Mouse (Mus musculus): ENCODE measurements around the gene Slc25a48.

The Slc25a48 gene

DNA sequence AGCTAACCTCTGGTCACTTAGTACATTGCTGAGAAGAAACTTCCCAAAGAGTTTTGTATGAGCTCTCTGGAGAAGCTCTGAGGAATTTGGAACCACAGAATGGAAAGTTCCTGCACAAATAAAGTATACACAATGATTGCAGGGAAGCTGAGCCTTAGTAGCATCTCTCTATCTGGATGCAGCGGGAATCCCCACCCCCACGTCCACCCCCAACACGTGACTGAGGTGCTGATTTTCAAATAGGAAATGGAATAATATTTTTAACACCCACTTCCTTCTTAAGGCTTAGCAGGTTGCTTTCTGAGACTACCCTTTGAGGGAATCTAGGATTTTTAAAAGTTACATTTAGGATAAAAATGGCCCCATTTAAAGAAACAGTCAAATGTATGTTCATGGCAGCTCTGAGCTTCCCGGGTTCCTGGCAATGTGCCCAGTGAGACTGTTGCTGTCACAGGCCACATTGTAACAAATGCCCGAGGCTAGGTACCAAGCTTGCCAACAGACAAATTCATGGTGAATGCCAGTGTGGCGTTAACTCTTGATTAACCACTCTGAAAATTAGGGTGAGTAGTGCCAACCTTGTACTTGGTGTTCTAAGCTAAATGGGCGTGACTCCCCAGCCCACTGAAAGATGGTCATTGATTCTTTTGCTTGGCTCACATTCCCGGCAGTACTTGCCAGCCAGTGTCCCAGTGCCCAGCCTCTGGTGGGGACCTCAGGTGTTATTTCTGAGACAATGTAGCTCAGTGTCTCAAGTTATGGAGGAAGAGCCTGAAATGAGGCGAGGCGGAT, 11.3 kb downstream of the Slc25a48 start:
- no peak for DNase-seq (ENCODE audit: low spot score in 2 of 2)

DNA sequence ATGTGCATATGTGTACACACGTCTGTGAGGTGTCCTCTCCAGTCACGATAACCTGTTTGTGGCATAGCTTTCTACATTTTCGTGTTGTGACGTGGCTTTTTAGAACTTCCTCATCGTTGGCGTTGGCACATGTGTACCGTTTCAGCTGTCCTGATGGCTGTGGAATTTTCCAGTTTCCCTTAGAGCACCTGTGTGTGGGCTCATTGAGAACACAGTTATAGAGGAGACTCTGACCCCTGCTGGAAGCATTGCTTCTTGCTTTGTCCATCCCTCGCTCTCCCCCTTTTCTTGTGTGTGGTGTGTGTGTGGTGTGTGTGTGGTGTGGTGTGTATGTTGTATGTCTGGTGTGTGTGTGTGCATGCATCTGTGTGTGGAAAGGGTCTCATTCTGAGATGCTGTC, 11.9 kb downstream of the Slc25a48 start:
- no peak for DNase-seq (ENCODE audit: low spot score in 2 of 2)

DNA sequence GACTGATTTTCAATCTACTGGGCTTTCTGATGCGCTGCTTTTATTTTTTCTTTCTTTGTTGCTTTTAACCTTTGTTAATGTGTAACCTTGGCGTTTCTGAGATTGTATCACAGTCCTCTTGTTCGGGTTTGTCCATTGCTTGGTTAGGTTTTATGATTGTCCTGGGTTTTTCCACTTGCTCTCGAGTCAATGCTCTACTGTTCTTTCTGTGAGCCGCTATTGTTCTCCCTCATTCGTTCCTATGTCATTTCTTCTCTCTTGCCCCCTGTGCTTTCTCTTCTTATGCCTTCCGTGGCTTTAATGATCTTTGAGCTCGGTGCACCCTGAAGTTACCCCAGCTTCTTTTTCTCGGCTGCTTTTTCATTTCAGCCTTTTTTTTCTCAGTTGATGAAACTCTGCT, 19.8 kb downstream of the Slc25a48 start:
- no peak for DNase-seq (ENCODE audit: low spot score in 2 of 2)

DNA sequence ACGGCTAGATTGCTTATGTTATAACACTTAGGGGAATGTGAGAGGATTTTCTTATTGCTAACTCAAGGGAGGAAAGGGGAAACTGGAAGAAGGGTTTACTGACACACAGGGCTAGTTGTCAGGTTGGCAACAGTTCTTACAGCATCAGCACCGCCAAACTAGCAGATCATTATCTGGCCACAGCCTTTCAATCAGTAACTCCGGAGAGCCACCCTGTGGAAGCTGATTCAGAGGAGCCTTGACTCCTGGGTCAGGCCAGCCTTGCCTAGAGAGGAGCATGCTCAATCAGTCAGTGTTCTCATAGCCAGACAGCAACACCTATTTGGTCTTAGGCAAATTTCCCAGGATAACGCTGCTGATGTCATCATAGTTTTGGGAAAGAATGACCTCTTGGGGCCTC, 23.3 kb downstream of the Slc25a48 start:
- DNase-seq (ENCODE audit: low spot score in 2 of 2) = no peak

DNA sequence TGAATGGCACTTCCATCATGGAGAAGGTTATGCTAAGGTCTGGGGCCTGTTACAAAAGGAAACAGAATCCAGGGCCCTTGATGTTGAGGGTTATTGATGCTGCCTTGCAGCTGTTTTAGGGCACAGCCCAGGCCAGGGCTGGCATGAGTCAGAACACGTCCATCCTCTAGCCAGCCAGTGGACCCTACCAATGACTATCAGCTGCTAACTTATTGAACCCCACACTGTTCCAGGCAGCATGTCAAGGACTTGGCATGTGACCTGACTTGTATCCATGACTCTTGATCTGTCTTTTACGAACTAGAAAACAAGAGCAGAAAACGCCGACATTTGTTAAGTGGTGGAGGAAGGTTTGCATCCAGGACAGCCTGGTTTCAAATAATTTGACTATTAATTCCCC, 24.6 kb downstream of the Slc25a48 start:
- no peak for DNase-seq (ENCODE audit: low spot score in 2 of 2)

DNA sequence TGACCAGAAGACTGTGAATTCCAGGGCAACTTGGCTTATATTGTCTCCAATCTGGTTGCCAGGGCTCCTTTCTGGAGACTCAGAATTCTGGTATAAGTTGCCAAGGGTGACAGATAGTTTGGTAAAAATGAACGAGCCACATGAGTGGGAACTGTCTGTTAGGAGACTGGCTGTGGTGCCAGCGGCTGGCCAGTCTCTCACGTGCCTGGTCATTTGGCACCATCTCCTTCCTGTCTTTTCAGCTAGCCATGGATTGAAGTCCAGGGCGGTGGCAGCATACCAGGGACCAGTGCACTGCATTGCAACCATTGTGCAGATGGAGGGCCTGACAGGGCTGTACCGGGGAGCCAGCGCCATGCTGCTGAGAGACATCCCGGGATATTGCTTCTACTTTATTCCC, 25.1 kb downstream of the Slc25a48 start:
- DNase-seq (ENCODE audit: low spot score in 2 of 2) = no peak

DNA sequence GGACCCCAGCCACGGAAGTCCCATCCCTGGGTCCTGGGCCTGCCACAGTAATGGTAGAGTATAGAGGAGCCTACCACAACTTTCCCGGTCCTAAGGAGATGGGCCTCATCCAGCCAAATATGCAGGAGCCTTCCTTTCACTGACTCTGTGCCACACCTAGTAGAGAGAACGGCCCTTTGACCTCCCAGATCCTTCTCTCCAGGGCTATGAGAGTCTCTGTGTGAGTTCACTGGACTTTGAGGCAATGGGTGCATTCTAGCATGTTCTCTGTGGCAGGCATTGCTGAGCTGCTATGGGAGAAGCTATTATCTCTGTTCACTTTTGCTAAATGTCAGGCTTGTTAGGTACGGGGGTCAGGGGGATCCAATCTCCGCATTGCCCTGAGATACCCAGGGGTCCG, 25.6 kb downstream of the Slc25a48 start:
- DNase-seq (ENCODE audit: low spot score in 2 of 2) = no peak

DNA sequence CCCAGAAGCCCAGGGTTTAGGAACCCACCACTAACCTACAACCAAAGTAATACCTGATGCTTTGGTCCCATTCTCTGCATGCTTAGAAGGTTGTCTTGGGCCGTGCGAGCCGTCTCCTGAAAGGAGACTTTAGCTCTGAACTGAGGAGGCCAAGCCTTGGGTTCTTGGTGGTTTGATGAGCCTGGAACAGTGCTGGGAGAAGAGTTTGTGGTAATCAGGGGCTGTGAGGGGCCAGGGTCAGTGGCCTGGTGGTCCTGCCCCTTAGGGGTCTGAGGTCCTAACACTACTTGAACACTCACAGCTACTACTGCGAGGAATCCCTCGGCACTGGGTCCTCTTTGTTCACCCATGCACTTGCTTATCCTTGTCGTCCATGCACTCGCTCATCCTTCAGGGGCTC, 29.6 kb downstream of the Slc25a48 start:
- no peak for DNase-seq (ENCODE audit: low spot score in 2 of 2)

DNA sequence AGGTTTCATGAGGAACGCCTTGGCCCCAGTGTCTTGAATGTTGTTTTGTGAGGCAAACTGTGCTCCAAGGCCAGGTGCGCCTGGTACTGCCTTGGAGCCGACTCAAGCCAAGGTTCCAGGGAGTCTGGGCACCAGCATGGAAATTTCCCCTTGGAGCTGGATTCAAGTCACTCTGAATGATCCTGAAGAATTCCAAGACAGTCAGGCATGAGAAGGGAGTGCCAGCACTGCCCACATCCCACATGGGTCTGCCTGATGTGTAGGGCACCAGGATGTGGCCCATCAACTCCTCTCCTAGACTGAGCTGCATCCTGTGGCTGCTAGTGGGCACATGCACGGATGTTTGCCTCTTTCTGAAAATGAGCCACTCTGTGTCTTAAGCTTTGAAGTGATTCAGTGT, 30.4 kb downstream of the Slc25a48 start:
- no peak for DNase-seq (ENCODE audit: low spot score in 2 of 2)

DNA sequence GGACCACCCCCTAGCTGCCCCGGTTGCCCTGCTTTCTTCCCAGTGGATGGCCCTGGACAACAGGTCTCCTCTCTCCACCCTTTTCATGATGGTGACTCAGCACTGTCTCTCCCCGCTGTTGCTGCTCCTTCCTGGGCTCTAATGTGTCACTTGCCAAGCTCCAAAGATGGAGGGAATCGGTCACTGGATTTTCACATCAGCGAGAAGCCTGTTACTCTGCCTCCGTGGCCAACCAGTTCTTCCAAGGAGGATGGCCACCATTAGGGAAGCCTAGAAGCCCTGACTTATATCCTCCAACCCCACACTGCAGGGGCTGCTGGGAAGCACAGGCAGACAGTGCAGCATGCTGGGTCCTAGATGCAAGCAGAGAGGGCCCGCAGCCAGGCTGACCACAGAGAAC, 33.1 kb downstream of the Slc25a48 start:
- DNase-seq (ENCODE audit: low spot score in 2 of 2) = no peak

DNA sequence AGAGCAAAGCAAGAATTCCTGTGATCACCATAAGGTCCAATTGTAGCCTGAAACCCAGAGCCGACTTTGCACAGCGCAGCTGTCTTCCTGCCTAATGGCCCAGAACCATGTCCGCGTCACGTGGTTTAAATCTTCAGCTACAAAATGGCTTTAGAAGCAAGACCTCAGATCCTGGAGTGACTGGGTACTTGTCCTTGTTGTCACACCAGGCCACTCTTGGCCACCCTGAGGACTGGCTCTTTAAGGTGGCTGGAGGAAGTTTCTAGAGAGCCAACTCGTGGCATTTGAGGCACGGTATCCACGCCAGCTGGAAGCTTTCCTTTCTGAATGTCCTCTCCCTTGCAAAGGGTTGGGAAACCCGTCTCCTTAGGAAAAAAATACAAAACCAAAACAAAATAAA, 33.8 kb downstream of the Slc25a48 start:
- DNase-seq (ENCODE audit: low spot score in 2 of 2) = no peak

DNA sequence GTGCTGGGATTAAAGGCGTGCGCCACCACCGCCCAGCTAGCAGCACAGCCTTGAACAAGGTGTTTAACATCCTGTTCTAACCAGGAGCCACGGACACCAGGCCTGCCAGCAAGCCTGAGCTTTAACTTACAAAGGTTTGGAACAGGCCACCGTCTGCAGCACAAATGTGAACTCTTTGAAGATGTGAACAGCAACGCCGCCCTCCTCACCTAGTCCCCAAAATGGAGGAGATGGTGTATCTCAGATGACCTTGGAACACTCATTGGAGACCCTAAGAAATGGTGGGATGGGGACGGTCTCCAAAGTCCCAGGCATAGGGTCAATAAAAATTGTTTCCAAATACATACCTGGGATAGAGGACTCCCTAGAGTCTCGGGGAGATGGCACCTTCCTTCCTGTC, 34.5 kb downstream of the Slc25a48 start:
- DNase-seq (ENCODE audit: low spot score in 2 of 2) = no peak

DNA sequence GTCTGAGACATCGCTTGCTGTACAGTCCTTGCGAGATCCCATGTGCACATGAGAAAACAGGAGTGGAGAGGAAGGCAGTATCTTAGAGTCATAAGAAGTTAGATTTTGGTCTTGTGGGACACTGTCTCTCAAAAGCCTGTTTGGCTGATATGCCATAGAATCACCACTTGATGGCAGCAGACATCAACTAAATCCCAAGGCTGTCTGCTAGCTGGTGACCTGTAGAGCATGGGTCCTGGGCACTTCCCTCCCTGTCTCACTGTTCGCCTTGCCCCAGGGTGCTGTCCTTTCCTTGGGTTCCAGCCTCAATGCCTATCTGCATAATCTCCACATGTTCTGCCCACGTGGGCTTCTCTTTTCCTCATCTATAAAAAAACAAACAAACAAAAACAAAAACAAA, 37.2 kb downstream of the Slc25a48 start:
- DNase-seq (ENCODE audit: low spot score in 2 of 2) = no peak

DNA sequence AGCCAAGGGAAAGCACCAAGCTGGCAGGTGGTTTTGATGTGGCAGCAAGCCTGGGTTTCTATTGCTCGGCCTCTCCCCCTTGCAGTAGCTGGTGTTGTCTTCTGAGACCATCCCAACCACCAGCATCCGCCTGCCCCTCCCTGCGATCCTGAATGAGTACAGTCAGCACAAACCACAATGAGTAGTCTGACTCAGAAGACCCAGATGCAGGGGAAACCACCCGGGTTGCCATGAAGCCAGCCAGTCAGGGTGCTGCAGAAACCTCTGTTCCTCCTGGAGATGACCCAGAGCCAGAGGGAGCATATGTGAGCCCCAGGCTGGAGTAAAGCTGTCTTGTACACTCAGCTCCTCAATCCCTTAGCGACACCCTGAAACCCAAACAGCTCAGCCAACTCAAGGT, 38.6 kb downstream of the Slc25a48 start:
- no peak for DNase-seq (ENCODE audit: low spot score in 2 of 2)

DNA sequence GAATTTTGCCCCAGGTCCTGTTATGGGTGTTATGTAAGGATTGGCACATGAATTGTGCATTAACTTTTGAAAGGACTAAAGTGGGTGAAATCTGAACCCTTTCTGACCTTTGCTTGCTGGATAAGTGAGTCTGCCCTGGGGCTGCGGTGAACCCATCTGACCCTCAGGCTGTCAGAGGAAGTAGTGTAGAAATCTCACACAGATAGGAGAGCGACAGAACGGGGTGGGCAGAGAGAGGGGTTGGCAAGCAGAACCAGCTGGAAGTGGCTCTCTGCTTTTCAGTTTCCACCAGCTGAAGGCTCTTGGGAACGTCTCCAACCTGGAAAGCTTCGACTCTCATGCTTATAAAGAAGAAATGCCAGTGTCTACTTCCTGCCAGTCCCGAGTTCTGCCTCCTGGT, 39.1 kb downstream of the Slc25a48 start:
- peak; percentile 43 to 44 for DNase-seq (ENCODE audit: low spot score in 2 of 2)

DNA sequence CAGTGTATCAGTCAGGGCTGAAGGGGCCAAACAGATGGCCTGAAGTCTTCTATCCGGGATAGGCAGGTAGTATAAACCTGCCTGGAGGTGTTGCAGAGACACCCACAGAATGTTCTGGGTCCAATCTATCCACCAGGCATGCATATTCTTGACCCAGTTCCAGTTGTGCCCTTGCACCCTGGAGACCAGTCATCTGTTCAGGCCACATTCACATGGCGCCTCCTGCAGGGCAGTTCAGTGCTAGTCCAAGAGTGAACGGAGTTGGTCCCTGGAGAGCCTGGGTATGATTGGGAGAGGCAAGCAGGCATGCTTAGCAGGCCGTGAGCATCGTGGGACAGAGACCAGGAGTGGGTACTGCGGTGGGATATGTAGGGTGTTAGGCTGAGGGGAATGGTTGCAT, 39.9 kb downstream of the Slc25a48 start:
- no peak for DNase-seq (ENCODE audit: low spot score in 2 of 2)

DNA sequence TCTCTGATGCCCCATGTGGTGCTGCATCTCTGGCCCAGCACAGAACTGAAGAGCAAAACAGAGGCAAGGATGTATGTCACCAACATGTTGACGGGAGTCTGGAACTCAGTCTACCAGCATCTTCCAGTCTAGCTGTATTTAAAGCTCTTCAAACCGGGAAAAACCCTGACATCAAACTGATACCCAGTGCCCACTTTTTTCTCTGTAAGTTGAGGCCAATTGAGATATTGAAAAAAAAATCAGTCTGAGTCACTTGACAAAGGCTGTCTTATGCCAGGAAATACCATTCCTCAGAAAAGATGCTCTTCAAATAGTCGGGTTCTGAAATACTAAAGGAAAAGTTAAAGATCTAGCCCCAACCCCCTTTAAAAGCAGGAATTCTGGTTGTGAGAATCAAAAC, 44.0 kb downstream of the Slc25a48 start, which contains the start of gene Il9:
Il9 (minus strand) TSS at position 101 of the 400 bp plus-strand sequence.
- DNase-seq (ENCODE audit: low spot score in 2 of 2) = no peak

DNA sequence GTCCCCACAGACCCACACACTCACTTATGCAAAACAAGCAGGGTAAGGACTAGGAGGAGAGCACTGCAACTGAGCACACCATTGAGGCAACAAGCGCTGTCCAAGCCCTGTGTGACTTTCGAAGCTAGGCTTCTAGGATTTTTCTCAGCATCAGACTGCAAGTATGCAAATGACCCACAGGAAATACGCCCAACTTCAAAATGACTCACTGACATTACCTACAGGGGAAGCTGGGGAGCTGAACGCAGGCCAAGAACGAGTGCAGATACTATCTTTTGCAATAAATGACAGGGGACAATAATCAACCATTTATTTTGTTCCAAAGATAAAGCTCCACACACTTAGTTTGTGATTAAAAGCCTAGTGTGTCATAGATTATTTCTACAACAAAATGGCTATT, 49.9 kb downstream of the Slc25a48 start:
- no peak for DNase-seq (ENCODE audit: low spot score in 2 of 2)

DNA sequence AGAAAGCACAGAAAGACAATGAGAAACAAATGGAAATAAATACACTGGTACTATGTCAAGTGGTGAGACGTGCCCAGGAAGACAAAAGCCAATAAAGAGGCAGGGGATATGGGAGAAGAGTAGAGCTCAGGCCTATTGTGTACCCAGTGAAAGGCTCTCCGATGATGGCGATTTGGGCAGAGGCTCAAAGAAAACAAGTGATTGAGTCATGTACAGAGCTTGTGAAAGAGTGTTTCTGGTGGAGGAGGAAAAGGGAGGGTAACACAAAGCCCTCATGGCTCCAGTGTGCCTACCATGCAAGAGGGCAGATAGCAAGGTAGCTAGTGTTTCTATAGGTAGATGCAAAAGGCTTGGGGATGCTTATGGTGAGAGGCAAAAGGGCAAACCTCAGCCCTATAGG, 56.3 kb downstream of the Slc25a48 start:
- no peak for DNase-seq (ENCODE audit: low spot score in 2 of 2)

DNA sequence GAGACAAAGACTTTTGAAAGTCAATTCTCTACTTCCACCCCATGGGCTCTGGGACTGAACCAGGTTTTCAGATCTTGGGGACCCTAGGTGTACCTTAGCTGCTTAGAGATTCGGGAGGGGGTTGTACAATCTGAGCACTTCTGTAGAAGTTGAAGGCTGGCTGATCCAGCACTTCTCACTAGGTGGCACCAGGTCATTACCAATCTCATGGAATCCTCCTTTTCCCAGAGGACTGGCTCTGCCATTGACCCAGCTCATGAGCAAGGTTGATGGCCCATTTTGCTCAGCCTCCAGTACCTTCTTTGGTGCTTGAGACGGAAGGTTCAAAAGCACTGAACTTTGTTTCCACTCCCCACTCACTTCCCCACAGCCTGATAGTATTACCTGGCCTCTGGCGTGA, 62.0 kb downstream of the Slc25a48 start:
- DNase-seq (ENCODE audit: low spot score in 2 of 2) = no peak

DNA sequence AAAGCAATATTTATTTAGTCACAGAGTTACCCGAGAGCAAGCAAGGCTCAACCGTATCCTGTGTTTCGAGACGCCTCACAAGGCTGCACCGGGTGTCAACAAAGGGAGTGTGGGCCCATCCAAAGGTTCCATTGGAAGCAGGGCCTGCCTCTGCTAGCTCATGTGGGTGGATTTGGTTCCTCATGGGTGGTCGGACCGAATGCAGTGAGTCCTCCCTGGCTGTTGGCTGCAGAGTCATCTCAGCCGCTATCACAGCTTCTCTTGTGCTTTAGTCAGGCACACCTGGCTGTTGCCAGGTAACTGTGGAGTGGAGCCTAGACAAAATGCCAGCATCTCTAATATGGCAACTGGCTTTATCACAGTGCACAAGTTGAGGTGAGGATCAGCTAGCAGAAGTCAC, 62.5 kb downstream of the Slc25a48 start:
- DNase-seq (ENCODE audit: low spot score in 2 of 2) = no peak

DNA sequence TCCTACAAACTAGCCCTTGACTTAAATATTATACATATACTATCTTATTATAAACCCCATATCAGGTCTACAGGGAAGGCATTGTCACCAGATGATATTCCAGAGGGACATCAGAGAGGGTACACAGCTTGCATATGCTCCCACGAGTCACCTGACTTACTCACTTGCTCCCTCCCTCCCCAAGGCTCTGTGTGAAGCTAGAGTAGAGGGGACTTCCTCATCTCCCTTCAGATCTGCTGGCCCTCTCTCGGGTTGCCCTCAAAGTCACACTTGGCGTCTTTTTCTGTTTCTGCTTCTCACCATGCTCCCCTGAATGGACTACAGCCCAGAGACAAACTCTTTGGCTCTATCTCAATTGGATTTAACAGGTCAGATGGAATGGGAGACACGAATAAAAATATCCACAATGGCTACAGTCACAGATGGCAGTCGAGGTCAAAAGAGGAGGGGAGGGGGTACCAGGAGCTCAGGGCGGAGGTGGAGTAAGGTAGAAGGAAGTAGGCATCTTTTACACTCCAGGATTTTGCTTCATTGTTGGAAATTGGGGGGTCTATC, 63.8 kb downstream of the Slc25a48 start:
- DNase-seq (ENCODE audit: low spot score in 2 of 2) = no peak

DNA sequence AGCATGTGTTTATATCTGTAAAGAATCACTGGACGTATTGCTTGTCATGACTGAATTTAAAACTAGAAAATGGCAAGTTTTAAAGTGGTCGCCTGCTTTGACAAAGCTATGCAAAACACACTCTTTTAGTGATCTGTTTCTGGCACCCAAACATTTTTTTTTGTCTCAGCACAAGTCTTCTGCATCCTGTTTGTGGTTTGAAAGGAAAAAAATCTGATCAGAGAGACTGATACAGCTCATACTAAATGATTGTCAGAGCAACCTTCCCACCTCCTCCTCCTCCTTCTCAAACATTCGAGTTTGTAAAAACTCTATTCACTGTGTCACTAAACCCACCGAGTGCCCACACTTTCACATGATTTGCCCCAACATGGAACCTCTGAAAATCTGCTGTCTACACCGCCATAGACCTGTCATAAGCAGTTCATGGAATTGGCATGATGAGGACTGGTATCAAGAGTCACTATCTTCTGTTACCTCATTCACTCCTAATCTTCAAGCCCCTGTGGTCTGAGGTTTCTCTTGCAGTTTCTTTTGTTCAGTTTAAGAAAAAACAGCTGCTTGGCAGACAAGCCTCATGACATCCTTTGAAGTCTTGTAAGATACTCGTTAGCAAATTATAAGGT, 68.8 kb downstream of the Slc25a48 start:
- DNase-seq (ENCODE audit: low spot score in 2 of 2) = no peak
